Mouse (Mus musculus) lung, embryonic 14.5 days (tissue): ENCODE measurements around the gene Rnf215. TPM values are rescaled to one million over a fixed set of nuclear protein-coding genes. Genes with fewer than 3 reads are reported as not detected.

Experiments
- ATAC-seq: fragments of 200-750 bp; cut with Nextera tagmentation; 2 replicates; pipeline ENCODE4 v1.8.0; 2017; ENCODE audit warnings: mild to moderate bottlenecking, moderate TSS enrichment, moderate library complexity; ENCODE audit not compliant: insufficient read depth
- DNase-seq: peaks from one replicate; pipeline ENCODE4 v3.0.0-alpha.2; 2015
- H3K27ac ChIP-seq: fragments of 300-500 bp; sonication (generic); 2 replicates; pipeline ENCODE4 v1.5.1; 2014; ENCODE audit warnings: low read depth, mild to moderate bottlenecking, moderate library complexity
- H3K27me3 ChIP-seq: fragments of 300-500 bp; sonication (generic); 2 replicates; pipeline ENCODE4 v1.6.1; 2014; ENCODE audit warnings: low read length, control low read depth; ENCODE audit not compliant: insufficient read depth
- H3K36me3 ChIP-seq: fragments of 300-500 bp; sonication (generic); 2 replicates; pipeline ENCODE4 v1.6.1; 2014; ENCODE audit warnings: control low read depth; ENCODE audit not compliant: insufficient read depth
- H3K4me1 ChIP-seq: fragments of 300-500 bp; sonication (generic); 2 replicates; pipeline ENCODE4 v1.6.1; 2014; ENCODE audit warnings: antibody characterized with exemption, control low read depth; ENCODE audit not compliant: insufficient read depth
- H3K4me2 ChIP-seq: fragments of 300-500 bp; sonication (generic); 2 replicates; pipeline ENCODE4 v1.6.1; 2014; ENCODE audit warnings: mild to moderate bottlenecking
- H3K4me3 ChIP-seq: fragments of 300-500 bp; sonication (generic); 2 replicates; pipeline ENCODE4 v1.5.1; 2014; ENCODE audit warnings: low read depth, low read length
- H3K9ac ChIP-seq: fragments of 300-500 bp; sonication (generic); 2 replicates; pipeline ENCODE4 v1.6.1; 2014
- H3K9me3 ChIP-seq: fragments of 300-500 bp; sonication (generic); 2 replicates; pipeline ENCODE4 v1.6.1; 2016; ENCODE audit warnings: low read depth, low read length, control low read depth
- CTCF ChIP-seq: IDR thresholded peaks from 2 replicates; pipeline ENCODE4 v1.5.1; 2016; ENCODE audit warnings: antibody characterized with exemption, low read depth
- WGBS: fragments of 180-500 bp; shearing (Covaris S2); extraction: QIAGEN DNeasy Blood & Tissue Kit; methylation state at CpG from one replicate; pipeline ENCODE4 v1.1.7; 2014; 5-methylcytosine and 5-hydroxymethylcytosine counted together
- polyA plus RNA-seq: library from polyadenylated mRNA; unstranded; fragments of >200 nt; fragmentation: Nextera tagmentation; extraction: Ambion mirVana; gene quantifications from 2 replicates; pipeline ENCODE4 v1.2.1, GENCODE M21; 2014

The Rnf215 gene
- polyA plus RNA-seq, 1 experiment from 2014 or later, result 32.6 TPM

GRCm38 (mm10) chr11:4147098-4147497 lies 12.1 kb downstream of the Rnf215 start:
- no peak overlapping the region for H3K4me2 ChIP-seq
- no peak for TF ChIP-seq CTCF
- ATAC-seq (no peak), DNase-seq (no peak)
- no peaks in the 10 kb centered on the region for H3K4me1 ChIP-seq
- 74% methylated on average over 10 of the region's 10 CpGs for WGBS
- H3K9ac ChIP-seq, result no peak overlapping the region
- no peak overlapping the region for H3K4me3 ChIP-seq
- no peaks in the 10 kb centered on the region for H3K9me3 ChIP-seq
- no peaks in the 10 kb centered on the region for H3K27me3 ChIP-seq
- peaks cover 39% of the 10 kb centered on the region for H3K36me3 ChIP-seq
- no peak overlapping the region for H3K27ac ChIP-seq

DNA sequence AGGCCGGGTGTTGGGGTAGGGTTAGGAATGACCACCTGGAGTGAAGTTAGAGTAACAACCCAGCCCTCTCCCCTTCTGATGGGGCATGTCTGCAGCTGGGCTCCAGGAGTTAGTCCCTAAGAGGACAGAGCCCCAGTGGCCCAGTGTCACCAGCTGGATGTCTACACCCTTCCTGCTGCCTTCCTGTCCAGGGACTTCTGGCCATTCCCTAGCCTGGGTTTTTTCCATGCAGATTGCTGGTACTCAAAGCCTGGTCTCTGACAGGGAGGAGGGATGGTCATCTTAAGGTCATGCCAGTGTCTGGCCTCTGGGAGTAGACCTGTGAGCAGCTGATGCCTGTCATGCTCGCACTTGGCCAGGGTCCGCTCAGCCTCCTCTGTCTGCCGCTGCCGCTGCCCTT lies 13.1 kb downstream of the Rnf215 start:
- no peak for ATAC-seq
- H3K4me1 ChIP-seq, result no peaks in the 10 kb centered on the region
- no peaks in the 10 kb centered on the region for H3K9me3 ChIP-seq
- peaks cover 31% of the 10 kb centered on the region for H3K36me3 ChIP-seq
- H3K27ac ChIP-seq, result no peak overlapping the region
- no peaks in the 10 kb centered on the region for H3K27me3 ChIP-seq
- H3K9ac ChIP-seq, result no peak overlapping the region
- no peak for DNase-seq
- no peak for TF ChIP-seq CTCF
- WGBS, result 87% methylated on average over 5 of the region's 5 CpGs
- H3K4me3 ChIP-seq, result no peak overlapping the region
- H3K4me2 ChIP-seq, result no peak overlapping the region

GRCm38 (mm10) chr11:4148536-4149156 lies 13.6 kb downstream of the Rnf215 start:
- no peak overlapping the region for H3K27ac ChIP-seq
- H3K4me1 ChIP-seq, result no peaks in the 10 kb centered on the region
- H3K9me3 ChIP-seq, result no peaks in the 10 kb centered on the region
- H3K36me3 ChIP-seq, result peaks cover 26% of the 10 kb centered on the region
- TF ChIP-seq CTCF, result no peak
- WGBS, result 82% methylated on average over 9 of the region's 9 CpGs
- H3K27me3 ChIP-seq, result no peaks in the 10 kb centered on the region
- no peak overlapping the region for H3K4me3 ChIP-seq
- no peak overlapping the region for H3K4me2 ChIP-seq
- H3K9ac ChIP-seq, result no peak overlapping the region
- DNase-seq, result no peak
- no peak for ATAC-seq

DNA sequence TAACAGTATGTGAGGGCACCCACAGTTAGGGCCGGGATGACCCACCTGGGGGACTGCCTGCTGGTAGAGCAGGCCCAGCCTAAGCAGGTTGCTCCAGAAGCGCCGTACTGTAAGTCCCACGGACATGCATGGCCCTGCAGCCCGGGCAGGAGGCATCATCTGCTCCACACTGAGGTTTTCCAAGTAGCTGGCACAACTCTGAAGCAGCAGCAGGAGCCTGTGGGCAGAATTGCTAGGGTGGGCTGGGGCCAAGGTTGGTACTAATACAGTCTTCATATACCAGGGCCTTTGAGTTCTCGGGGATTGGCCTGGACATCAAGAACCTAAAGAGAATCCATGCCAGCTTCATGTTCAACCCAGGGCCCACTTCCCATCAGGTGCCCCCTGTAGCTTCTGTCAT lies 14.9 kb downstream of the Rnf215 start:
- no peaks in the 10 kb centered on the region for H3K9me3 ChIP-seq
- no peak overlapping the region for H3K4me3 ChIP-seq
- no peak for TF ChIP-seq CTCF
- H3K9ac ChIP-seq, result no peak overlapping the region
- ATAC-seq (no peak), DNase-seq (no peak)
- no peaks in the 10 kb centered on the region for H3K4me1 ChIP-seq
- no peak overlapping the region for H3K4me2 ChIP-seq
- H3K27ac ChIP-seq, result no peak overlapping the region
- peaks cover 15% of the 10 kb centered on the region; the same call in 1 of the 2 replicates for H3K36me3 ChIP-seq
- 91% methylated on average over 6 of the region's 6 CpGs for WGBS
- no peaks in the 10 kb centered on the region for H3K27me3 ChIP-seq

GRCm38 (mm10) chr11:4153694-4154093 lies 18.7 kb downstream of the Rnf215 start:
- no peak overlapping the region for H3K9ac ChIP-seq
- WGBS, result 90% methylated on average over 7 of the region's 7 CpGs
- ATAC-seq, result no peak
- DNase-seq, result no peak
- no peaks in the 10 kb centered on the region for H3K27me3 ChIP-seq
- TF ChIP-seq CTCF, result no peak
- H3K4me3 ChIP-seq, result no peak overlapping the region
- peaks cover 4% of the 10 kb centered on the region; the same call in 1 of the 2 replicates for H3K36me3 ChIP-seq
- H3K9me3 ChIP-seq, result no peaks in the 10 kb centered on the region
- H3K4me1 ChIP-seq, result no peaks in the 10 kb centered on the region
- H3K4me2 ChIP-seq, result no peak overlapping the region
- no peak overlapping the region for H3K27ac ChIP-seq

GRCm38 (mm10) chr11:4155641-4156040 lies 20.6 kb downstream of the Rnf215 start:
- H3K4me1 ChIP-seq, result no peaks in the 10 kb centered on the region
- no peak overlapping the region for H3K4me3 ChIP-seq
- H3K9me3 ChIP-seq, result no peaks in the 10 kb centered on the region
- DNase-seq (no peak), ATAC-seq (no peak)
- TF ChIP-seq CTCF, result no peak
- no peak overlapping the region for H3K9ac ChIP-seq
- H3K27ac ChIP-seq, result no peak overlapping the region
- no peaks in the 10 kb centered on the region for H3K36me3 ChIP-seq
- no peaks in the 10 kb centered on the region for H3K27me3 ChIP-seq
- 59% methylated on average over 5 of the region's 5 CpGs for WGBS
- no peak overlapping the region for H3K4me2 ChIP-seq

DNA sequence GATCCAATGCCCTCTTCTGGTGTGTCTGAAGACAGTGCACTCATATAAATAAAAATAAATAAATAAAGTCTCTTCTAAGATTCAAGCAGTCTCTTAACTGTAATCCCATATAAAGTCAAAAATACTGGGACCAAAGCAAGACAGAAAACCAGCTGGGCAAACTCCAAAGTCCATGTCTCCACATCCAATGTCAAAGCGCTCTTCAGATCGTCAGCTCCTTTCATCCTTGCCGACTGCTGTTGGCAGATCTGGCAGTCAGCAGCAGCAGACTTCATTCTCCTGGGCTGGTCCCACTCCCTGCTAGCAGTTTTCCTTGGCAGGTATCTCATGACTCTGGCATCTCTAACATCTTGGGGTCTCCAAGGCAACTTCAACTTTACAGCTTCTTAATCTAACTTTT lies 23.7 kb downstream of the Rnf215 start:
- H3K27ac ChIP-seq, result no peak overlapping the region
- no peak overlapping the region for H3K4me2 ChIP-seq
- WGBS, result 84% methylated on average over 3 of the region's 3 CpGs
- no peak overlapping the region for H3K4me3 ChIP-seq
- no peak for DNase-seq
- no peaks in the 10 kb centered on the region for H3K27me3 ChIP-seq
- no peak overlapping the region for H3K9ac ChIP-seq
- H3K9me3 ChIP-seq, result no peaks in the 10 kb centered on the region
- ATAC-seq, result no peak
- no peak for TF ChIP-seq CTCF
- peaks cover 7% of the 10 kb centered on the region; the same call in 1 of the 2 replicates for H3K4me1 ChIP-seq
- H3K36me3 ChIP-seq, result peaks cover 25% of the 10 kb centered on the region
